Mouse (Mus musculus) left cerebral cortex, postnatal 14 days (tissue): ENCODE results near the gene Hyal1. TPM values are rescaled to one million over a fixed set of nuclear protein-coding genes. Genes with fewer than 3 reads are reported as not detected.
A peak's percentile ranks its signal among the peaks of the same experiment; 100 is the strongest.

Experiments
- DNase-seq, 2 experiments: peaks; one replicate each; pipeline ENCODE4 v3.0.0; 2021 to 2022; ENCODE audit warnings: low spot score in 2 of 2, mixed read lengths in 1 of 2
- intact Hi-C: fragments of 180-260 bp; cut with DNase I; formaldehyde crosslinking; loops from one replicate; pipeline ENCODE4 v1.15.1; 2025
- total RNA-seq, 2 experiments: library from RNA; stranded (reverse); gene quantifications; 2 replicates each; pipeline ENCODE4 v1.2.3; 2021

Hyal1 gene
- total RNA-seq, 2 experiments from 2014 or later: 4.9 to 6.3 TPM

DNA sequence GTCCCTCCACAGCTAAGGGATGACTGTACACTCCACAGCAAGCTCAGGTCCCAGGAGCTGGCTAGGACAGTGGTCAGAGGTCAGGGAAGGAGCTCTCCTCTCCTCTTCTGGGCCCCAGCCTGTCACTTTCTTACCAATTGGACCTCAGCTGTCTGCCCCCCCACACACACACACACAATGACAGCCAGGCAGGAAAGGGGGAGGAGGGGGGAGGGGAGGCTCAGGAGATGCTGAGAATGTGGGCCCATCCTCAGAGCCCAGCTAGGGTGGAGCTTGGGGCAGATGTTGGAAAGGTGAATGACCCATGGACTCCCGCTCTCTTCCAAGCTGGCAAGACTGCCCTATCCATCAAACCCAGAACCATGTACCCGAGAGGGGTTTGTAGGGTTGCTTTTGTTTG is 30.3 kb downstream of the Hyal1 start:
- intact Hi-C loops: no loop called here
- DNase-seq: no peak

DNA sequence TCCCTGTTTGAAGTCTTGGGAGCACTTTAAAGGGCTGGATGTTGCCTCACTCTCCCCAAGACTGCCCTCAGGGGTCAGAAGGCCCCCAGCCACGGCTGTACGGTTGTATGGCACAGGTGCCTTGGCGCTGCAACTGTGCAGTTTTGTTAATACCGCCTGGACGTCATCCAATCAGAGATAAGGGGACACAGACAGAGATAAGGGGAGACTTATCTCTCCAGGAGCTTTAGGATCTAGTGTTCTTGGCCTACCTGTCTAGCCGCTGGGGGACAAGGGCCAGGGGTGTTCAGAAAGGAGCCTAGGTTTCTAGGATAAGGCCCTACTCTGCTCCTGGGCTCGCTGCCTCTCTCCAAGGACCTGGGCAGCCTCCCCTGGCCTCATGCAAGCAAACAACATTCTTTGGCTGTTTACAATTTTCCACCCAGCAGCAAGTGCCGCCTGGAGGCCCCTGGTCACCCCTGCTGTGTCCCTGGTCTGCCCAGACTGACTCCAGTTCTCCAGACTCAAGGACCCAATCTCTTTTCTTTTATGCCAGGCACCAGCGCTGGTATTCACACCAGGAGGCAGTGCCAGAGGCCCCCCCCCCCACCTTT is 31.0 kb downstream of the Hyal1 start:
- intact Hi-C loops: no loop called here
- DNase-seq: no peak

DNA sequence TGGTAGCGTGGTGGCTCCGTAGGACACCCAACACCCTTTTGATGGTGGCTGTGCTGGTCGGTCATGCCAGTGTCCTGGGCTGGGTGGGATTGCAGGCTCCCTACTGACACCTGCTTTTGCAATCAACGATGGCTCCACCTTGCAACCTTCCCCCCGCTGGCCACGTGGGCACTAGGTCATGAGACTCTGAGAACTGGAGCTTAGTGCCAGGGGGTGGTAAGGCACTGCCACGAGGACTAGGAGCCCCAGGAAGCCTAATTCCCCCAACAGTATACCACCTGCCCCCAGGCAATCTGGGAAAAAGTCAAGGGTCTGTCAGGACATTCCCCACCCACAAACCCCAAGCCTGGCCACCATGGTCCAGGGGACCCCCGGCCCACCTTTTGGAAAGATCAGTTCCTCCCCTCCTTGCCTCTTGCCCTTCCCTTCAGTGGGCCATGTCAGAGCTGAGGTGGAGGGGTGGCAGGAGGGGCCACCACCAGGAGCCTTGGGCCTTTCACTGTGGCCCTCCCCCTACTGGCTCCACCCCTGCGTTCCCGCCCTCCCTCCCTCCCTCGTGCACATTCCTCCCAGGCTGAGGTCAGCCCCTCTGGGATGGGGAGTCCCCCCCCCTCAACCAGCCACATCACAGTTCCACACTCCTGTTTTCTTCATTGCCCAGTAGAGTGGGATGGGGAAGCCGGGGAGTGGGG is 32.2 kb downstream of the Hyal1 start, which contains the start of gene Sema3b:
Gene Sema3b (minus strand): TSS at position 489 of the 692 bp plus-strand sequence.
- DNase-seq: no peak
- intact Hi-C loops: no loop called here

DNA sequence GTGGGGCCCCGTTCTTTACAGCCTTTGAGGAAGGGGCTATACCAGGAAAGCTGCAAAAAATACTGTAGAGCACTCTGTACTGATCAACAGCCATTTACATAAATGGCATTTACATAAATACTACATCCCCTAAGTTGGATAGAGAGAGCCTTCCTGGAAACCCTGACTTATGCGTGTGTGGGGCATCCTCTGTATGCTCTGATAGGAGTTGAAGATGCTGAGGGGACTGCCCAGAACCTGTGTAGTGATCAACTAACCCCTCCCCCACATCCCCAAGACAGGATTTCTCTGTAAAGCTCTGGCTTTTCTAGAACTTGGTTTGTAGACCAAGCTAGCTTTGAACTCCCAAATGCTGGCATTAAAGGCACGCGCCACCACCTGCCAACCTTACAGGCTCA is 32.7 kb downstream of the Hyal1 start:
- intact Hi-C loops: no loop called here
- DNase-seq: no peak

DNA sequence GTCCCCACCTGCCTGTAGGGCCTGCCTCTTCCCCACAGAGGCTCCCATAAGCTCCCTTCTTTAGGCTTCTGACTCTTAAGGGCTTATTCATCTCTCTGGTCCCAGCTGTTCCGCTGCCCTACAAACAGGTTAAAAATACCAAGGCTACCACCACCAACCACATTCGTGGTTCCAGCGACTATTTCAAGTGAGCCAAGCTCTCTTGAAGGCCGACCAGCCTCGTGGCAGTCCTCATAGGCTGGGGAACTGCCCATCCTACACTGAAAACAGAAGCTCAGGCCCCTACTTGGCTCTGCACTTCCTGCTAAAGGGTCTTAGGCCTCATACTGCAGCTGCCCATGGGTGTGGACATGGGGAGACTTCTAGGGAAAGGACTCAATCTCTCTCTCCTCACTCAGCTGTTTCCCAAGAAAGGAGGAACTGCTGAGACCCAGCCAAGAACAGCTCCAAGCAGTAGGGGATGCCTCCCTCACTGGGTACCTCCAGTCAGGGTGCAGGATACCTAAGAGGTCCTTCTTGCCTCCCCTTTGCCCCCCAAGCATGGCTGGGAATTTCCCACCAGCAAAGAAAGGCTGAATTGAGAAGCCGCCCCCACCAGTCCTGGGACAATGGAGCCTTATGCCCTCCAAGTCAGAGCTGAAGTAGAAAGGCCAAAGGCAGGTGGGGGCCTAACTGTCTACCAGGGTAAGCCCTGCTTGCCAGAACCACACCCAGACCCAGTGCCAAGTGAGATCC is 34.9 kb downstream of the Hyal1 start:
- intact Hi-C loops: no loop called here
- DNase-seq: peak; percentile 41 to 65

DNA sequence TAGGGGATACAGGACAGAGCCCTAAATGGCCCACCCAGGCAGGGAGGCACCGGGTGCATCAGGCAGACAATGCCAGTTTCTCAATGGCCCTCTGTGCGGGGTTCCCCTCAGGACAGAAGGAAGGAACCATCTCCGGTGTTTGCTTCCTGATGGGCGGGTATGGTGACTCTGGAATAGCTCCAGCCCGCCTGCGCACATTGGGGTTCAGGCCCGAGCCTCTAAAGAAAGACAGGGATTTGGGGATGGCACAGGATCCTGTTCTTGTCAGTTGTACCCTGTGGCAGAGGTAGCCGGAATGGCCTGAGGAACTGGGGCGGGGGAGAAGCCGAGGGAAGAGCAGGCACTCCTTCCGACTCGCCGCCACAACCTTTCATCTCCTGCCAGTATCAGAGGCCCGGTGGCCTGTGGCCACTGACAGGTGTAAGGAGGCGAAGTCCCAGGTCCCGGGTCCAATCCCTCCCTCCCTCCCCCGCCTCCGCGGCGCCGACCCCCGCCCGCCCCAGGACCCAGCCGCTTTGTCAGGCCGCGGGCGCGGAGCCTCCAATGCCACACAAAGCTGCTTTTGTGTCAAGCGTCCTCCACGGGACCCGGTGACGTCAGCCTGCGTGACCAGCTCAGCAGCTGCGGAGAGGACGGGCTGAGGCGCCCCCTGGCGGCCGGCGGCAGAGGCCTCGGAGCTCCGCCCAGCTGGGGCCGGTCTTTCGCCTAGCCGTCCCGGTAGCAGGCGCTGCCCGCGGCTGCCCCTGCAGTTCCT is 35.6 kb downstream of the Hyal1 start:
- intact Hi-C loops: no loop called here
- DNase-seq: peak; percentile 98 to 99

DNA sequence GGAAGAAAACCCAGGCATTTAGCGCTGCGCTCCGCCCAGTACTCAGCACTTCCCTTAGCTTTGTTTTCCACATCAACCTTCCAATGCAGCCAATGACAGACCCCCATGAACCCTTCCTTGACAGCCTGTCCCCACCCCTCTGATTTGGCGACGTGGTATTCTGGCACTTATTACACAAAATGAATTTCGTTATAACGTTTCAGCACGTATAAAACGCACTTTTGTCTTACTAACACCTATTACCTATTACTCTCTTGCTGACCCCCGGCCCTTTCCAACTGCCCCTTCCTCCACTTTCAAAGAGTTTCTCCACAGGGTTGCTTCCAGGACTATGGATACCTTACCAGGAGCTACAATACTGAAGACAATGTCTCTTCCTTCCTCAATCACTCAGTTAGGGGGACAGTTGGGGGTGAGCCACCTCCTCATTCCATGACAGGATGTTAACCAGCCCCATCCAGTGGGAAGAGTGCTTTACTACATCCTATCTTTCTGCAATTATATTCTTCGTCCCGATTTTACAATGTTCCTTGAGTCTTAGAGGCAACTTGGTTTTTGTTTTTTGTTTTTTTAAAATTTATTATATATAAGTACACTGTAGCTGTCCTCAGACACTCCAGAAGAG is 36.3 kb downstream of the Hyal1 start:
- intact Hi-C loops: no loop called here
- no peak for DNase-seq

DNA sequence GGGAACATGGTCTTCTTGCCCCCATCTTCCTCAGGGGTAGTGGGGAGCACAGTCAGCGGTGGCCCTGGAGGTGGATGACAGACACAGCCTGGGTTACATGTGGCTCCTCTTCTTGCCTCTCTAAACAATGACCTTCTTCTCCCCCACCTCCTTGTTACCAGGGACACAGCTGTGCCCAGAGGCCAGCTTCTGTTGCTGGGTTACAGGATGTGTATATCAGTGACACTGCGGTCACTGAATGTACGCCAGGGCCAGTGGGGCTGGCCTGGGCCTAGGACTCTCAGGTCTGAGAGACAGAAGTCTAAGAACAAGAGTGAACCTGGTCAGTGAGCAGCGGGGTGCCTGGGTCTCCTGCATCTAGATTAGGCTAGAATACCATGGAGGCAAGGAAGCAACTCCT is 38.3 kb downstream of the Hyal1 start:
- DNase-seq: no peak
- intact Hi-C loops: no loop called here

DNA sequence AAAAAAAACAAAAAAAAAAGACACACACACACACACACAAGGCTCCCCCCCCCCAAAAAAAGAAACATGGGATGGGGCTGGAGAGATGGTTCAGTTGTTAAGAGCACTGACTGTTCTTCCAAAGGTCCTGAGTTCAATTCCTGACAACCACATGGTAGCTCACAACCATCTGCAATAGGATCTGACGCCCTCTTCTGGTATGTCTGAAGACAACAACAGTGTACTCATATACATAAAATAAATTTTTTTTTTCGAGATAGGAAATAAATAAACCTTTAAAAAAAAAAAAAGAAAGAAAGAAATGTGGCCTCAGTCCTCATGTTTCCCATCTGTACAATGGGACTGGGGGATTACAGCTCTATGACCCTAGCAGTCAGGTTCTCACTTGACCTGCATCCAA is 40.7 kb downstream of the Hyal1 start:
- intact Hi-C loops: no loop called here
- DNase-seq: no peak

DNA sequence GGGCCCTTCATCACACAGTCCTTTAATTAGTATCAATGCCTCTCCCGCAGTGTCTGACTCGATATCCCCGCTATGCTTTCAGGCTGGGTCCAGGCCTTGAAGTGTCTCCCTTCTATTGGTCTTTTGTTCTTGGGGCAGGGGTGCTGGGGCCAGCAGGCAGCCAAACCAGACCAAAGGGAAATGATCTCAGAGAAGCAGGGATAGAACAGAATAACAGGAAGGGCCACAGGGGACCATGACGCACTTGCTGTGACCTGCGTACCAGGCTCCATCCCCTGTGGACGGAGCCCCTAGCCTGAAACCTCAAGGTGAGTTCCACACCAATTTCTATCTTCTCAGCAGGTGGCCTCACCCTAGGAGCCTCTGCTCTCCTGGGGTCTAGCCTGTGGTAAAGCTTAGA is 41.4 kb downstream of the Hyal1 start:
- DNase-seq: no peak
- intact Hi-C loops: no loop called here

DNA sequence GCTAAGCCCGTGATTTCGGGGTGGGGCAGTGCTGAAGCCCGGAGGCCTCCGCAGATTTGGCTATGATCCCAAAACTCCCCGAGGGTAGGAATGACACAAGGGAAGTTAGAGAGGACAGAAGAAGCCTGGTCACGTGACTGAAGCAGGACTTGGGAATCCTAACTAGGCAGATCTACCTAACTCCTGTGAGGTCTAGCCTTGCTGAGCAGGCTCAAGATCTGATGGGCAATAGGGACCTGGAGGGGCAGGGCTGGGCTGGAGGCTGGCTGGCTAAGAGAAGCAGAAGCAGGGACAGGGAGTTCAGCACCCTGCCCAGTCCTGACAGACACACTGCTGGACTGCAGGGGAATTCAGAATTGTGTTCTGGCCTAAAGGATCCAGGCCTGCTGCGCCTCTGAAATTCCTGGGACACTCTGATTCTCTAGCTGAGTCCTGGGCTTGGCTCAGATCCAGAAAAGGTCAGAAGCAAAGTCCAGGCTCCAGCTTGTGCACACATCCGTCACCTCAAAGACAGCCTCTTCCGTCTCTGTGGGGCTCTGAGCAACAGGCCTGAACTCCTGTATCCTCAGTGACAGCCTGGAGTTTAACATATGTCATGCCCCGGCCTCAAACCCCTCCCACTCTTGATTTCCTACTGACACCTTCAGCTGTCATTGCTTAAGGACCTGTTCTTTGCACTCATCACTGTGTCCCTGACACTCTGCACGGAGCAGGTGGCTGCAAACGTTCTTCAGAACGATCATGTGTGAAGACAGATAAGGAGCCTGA is 42.2 kb downstream of the Hyal1 start:
- DNase-seq: no peak
- intact Hi-C loops: no loop called here

DNA sequence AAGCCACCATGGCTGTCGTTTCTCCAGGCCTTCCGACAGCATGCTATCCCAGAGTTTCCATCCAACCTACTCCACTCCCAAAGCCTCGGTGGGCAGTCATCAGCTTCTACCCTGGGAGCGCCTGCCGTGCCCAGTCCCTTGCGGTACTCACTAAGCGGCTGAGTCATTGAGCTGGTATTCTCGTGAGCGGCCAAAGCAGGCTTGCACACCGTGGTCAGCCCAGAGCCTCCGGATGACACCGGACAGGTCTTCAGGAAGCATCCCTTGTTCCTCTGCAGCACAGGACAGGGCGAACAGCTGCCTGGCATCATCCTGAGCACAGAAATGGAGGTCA is 42.8 kb downstream of the Hyal1 start:
- no peak for DNase-seq
- intact Hi-C loops: no loop called here

DNA sequence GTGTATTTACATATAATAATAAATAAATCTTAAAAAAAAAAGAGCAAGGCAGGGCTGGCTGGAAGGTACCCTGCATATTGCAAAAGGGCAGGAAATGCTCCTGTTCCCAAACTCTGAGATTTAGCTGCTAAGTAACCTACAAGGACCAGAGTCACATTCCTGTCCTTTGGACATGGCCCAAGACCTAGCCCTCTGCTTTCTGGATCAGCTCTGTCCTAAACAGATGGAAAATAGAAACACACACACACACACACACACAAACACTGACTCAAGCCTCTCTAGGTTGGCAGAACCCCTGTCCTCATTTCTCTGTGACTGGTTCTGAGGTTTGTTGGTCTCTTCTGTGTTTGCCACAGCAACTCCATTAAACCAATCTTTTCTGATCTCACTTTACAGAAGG is 44.2 kb downstream of the Hyal1 start:
- intact Hi-C loops: no loop called here

DNA sequence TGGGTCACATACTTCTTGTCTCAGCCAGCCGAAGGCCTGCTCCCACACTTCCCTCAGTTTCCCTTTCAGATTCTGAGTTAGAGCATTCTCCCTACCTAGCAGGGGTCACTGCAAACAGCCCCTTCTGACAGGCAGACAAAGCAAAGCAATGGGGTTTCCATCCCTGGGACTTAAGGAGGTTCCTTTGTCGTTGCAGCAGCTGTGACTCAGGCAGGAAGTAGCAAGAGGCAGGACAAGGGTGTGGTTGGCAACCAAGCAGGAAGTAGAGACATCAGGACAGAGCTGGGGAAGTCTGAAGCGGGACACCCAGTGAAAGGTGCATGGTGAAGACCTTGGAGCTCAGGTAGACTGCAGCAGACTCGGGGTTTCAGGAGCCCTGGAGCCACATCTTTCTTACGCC is 47.8 kb downstream of the Hyal1 start:
- DNase-seq: no peak
- intact Hi-C loops: no loop called here

More for the DNA sequence above, 44.2 kb downstream of the Hyal1 start:
- DNase-seq: no peak

DNA sequence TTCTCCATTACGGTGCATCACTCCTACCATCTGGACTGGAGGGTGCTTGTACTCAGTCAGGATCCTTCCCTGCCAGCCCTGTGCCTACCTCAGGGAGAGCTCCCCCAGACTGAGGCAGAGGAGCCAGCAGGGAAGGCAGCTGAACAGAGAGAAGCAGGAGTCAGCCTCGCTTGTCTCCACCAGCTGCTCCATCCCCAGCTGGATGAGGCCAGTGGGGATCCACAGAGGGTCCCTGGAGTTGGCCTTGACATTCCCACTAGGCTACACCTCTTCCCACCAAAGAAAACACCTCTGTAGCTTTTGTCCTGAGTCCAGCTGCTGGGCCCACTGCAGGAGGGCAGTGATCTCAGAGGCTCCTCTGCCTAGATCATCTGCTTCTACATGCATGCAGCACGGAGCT is 48.2 kb downstream of the Hyal1 start:
- DNase-seq: no peak
- intact Hi-C loops: no loop called here

DNA sequence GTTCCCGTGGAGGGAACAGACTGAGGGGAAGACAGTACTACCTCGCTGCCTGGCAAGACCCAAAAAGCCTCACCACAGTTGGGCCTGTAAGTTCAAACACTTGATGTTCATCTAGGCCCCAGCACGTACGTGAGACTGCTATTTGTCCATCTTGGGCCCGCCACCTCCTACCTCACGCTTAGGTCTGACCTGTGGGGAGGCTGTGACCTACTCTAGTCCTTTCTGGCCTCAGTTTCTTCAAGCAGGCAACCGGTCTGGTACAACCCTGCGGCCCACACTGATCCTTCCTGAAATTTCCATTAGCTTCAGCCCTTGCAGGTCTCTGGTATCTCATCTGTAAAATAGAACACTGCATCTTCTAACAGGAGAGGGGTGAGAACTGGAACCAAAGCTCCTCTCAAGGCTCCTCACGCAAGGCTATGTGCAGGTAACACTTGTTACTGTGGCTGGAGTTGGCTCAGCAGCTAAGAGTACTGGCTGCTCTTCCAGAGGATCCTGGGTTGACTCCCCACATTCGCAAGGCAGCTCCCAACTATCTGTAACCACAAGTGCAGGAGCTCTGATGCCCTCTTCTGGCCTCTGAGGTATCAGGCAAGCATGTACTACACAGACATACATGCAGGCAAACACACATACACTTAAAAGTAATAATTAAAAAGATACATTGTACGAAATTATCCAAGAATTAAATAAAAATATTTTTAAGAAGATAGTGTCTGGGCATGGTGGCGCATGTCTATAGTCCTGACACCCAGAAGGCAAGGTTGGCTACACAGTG is 48.8 kb downstream of the Hyal1 start:
- intact Hi-C loops: loop anchor here (2.0 kb wide), 1 partner anchor 19 kb away; no protein-coding TSS in a partner anchor
- DNase-seq: no peak

DNA sequence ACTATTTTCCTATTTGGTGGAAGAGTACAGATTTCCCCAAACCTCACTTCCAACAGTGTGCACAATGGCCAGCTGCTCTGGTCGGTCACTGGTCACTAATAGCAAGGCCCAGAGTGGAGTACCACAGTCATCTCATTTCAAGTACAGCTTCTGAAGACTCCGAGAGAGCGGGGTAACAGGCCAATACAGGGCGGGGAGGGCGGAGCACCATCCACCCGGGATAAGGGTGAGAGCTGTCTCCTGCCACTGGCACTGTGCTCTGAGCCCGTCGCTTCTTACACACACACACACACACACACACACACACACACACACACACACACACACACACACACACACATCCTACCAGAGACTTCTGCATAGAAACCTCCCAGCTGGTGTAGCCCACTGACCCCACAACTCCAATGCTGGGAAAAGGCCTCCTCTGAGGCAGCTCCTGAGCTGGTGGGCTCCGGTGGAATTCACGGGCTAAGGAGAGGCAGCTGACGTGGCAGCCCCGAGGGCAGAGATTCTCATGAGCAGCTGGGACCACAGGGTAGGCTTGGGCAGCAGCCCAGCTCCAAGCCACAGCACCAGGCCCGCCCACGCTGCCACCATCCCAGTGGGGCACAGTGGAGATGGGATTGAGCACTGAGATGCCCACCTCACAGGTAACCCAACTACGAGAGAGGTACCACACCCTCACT is 49.6 kb downstream of the Hyal1 start:
- no peak for DNase-seq
- intact Hi-C loops: loop anchor here (2.0 kb wide), 1 partner anchor 18 kb away; no protein-coding TSS in a partner anchor

DNA sequence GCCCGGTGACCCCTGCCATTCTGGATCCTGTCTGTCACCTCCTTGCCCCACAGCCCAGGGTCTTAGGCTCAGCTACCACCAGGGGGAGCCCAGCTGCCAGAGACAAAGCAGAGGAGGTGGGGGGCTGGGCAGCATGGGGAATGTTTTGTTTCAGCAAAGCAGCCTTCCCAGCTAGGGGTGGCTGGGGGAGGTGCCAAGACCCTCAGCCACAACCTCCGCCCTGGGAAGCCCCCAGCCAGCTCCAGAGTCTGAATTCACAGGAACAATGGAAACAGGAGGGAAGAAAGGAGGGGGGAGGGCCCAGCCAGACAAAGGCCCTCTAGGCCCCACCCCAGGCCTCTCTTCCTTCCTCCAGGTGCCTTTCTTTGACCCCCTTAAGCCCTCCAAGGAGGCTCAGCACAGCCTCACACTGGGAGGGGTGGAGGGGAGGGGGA is 50.1 kb downstream of the Hyal1 start:
- intact Hi-C loops: loop anchor here (2.0 kb wide), 1 partner anchor 18 kb away; no protein-coding TSS in a partner anchor
- peak; percentile 81 to 88 for DNase-seq
